Mouse (Mus musculus) spleen, postnatal 36 days (tissue): ENCODE results near the gene Gm973.

Source experiments
- DNase-seq, 2 experiments: peaks; one replicate each; pipeline ENCODE4 v3.0.0; 2022; ENCODE audit warnings: low spot score in 2 of 2, mixed read lengths in 1 of 2

The Gm973 gene

DNA sequence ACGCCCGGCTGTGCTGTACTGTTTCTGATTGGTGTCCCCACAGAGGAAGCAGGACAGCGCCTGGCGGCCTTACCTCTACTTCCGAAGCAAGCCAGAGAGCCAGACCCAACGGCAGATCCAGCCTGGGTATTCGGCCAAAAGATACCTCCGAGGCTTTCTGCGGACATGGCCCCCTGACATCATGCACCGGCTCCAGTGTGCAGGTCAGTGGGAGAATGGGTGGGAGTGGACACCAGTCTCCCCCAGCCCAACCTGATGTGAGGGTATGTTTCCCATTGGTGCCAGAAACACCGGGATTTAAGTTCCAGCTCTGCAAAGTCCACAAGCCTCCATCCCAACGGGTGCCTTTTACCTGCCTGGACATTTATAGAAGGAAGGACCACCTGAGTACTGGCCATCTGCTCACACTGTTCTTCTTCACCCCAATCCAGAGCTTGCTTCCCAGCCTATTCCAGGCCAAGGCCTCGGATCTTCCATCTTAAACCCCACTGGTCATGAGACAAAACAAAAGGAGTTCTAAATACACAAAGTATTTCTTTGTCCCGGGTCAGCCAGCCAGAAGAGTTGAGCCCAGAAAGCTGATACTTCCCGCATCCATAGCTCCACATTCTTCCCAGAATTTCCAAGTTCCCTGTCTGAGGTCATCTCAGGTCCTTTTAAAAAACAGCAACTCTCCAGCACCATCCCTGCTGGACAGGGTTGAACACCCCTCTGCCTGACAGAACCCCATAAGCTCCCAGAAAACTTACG is 25.4 kb downstream of the Gm973 start:
- no peak for DNase-seq

DNA sequence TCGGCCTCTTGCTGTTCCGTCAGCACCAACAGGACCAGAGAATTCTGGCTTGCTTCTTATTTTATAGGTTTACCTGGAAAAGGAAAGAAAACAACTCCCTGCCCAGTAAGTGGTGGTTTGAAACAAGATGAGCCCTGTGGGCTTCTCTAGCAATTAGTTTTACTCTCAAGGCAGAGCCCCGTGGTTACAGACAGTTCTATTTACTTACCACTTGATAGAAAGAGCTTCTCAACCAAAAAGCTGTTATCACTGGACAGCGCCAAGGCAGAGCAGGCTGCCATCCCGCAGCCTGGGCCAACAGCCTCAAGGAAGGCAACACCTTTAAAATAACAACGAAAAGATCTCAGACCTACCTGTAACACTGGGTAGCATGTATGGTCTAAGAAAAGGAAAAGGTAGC is 26.2 kb downstream of the Gm973 start:
- DNase-seq: no peak

DNA sequence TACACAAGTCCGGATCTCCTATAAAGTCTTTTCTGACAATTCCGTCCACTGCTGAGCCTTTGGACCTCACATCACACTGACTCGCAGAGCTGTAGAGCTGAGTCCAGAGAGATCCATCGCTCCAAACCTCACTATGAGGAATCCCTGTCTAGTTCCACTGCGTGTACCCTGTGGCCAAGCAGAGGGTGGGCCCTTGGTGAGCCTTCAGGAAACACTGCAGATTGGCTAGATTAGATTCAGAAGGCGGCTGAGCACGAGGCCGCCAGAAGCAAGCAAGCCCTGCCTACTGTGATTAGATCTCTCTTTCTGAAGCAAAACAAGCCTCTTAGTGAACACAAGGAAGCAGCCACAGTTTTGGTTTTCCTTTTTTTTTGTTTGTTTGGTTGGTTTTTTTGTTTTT is 27.8 kb downstream of the Gm973 start:
- no peak for DNase-seq

DNA sequence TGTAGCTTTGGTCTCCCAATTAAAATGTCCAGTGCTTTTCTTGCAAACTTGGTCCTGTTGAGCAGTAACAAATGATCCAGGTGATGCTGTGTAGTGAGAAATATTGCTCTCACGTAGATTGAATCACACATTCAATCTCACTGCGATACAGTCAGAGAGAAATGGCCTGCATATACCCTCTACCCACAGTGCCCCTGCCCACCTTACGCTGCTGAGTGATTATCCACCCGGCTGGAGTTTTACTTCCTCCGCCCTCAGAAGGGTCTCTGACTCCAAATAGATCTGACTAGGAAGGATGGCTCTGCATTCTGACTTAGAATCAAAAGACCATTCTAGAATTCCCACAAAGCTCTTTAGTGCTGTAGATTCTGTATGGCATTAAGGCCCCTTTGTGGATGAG is 32.4 kb downstream of the Gm973 start:
- no peak for DNase-seq

DNA sequence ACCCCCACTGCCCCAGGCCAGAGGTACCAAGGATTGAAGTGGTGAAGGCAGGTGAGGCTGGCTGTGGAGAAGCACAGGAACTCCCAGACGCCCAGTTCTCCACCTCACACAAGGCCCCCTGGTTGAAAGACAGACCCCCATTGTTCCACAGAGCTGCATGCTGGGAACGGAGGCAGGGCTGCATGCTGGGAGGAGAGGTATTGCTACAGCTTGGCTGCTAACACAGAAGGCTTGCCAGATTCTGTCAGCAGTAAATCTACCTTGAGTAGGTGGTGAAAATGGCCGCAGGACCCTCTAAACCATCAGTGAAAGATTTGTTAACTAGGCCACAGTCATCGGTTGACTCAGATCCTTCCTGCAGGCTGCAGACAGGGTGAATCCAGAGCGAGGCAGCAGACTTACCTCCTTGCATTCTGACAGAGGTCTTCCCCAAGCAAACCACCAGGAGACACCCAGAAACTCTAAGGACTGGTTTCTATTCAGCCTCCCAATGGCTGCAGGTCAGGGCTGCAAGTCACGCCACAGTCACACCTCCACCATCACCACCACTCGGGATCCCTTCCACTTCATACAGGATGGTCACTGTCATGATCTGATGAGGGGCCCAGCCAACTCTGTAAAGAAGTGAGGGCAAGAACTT is 33.1 kb downstream of the Gm973 start:
- no peak for DNase-seq

DNA sequence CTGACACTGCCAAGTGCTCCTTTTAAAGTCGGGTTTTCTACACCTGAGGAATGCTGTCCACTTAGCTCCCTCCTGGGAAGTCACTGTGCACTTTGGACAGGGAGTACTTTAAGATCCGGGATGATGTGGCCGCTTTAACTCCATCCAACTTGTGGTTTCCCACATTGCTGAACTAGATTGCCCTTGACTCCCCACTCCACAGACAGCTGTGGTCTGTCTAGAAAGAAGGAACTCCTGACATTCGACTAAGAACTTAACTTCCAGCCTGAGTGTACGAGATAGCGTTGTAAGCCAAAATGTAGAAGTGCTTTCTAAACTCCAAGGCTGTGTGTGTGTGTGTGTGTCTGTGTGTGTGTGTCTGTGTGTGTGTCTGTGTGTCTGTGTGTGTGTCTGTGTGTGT is 34.2 kb downstream of the Gm973 start:
- no peak for DNase-seq

DNA sequence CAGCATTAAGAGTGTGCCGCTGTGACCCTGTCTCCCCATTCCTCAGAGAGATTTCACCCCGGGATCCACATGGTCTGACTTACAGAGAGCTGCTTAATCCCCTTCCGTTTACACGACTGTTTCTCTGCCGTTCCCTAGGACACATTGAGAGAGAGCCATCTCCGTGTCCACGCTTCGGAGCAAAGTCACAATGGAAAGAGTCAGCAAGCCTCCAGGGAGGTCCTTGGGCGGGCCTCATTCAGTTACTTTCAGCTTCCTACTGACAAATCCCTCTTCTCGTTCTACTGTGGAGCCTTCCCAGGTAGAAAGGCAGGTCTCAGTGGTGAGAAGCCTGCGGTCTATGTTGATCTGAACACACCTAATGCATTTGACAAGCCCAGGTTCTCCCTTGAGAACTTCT is 34.9 kb downstream of the Gm973 start:
- no peak for DNase-seq

DNA sequence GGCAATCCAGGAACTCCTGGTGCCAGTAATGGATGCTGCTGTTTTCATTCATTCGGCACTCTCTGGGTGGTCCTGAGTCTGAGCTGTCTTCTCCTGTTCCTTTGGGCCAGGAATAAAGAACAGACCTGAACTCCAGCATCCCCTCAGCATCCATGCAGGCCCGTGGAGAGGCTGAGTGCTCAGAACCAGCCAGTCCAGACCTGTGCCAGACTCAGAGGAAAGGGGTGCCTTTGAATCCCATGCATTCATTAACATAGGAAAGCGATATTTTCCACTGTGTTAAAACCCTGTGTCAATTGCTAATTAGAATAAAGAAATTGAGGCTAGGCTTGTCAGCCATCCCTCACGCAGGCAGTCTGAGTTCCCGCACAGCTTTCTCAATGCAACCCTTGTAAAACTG is 37.6 kb downstream of the Gm973 start:
- DNase-seq: no peak

DNA sequence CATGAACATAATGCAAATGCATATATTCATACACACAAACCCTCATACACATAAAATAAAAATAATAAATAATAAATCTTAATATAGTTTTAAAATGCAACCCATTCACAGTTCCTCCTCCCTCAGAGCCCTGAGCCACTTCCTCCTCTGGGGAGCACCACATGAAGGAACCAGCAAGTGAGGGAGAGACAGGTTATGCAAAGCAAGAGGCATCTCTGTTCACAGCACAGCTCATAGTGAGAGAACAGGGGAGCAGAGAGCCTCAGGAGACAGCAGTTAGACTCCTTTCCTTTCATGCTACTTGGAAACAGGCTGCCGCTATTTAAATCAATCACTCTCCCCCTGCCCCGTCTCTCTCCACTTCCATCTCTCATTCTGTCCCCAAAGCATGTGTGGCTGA is 47.5 kb downstream of the Gm973 start:
- no peak for DNase-seq

DNA sequence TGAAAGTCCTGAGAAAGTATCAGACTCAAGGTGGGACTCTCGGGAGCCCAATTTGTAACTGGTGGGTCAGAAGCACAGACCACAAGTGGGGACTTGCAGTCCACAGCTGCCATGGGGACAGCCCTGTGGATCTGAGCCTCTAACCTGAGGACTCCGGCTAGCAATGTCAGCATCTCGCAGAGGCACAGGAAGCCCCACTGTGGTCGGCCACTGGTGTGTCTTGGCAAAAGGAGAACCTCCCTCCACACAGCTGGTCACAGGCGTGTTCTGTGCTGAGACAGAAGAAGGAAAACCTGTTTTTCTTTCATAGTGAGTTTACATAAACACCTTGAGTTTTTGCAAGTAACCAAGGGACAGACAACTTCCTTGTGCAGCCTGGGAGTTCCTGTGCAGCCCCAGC is 49.7 kb downstream of the Gm973 start:
- no peak for DNase-seq

DNA sequence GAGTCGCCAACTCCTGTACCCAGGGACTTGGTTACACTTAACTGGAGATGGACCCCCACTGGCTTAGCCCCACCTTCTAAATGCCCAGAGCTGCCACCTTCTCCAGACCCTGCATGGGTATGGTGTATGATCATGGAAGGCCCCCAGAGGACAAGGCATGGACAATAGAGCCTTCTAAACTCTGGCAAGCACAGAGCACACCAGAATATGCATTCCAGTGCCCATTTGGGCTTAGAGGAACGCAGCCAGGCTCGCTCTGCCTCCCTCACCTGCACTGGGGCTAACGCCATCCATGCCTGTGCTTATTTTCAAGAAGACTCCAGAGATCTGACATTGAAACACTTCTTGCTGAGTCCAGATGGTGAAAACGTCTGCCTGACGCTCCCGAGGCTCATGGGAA is 50.2 kb downstream of the Gm973 start:
- no peak for DNase-seq

DNA sequence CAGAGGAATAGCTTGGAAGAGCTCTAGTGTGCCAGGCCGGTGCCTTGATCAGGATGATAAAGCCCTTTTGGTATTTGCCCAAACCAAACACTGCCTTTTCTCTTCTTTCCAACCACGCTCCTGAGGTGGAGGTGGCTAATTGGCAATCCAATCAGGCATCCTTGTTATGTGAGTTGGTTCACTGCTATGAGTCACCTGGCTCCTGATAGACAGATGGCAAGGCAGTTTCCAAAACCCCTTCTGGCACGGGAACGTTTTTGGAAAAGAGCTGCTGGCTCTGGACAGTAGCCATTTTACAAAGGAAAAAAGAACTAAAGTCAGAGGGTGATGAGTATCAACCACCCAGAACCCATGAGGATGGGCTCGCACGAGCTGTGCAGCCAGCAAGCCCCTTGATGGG is 50.9 kb downstream of the Gm973 start:
- DNase-seq: no peak

DNA sequence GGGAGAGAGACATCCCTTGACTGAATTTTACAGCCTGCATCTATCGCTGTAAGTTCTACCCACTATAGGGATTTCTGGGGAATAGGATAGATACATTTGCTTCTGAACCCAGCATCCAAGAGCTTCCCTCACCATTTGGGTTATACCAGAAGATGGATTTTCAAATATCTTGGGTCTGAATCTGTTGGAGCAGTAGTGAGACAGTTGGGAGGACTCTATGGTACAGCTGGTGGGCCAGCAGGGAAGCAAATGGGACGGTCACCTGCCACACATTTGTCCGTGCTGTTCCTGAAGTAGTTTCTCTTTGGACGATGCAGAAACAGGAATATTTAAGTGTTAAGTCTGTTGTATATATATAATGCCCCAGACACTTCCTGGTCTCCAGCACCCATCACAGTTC is 51.5 kb downstream of the Gm973 start:
- no peak for DNase-seq

DNA sequence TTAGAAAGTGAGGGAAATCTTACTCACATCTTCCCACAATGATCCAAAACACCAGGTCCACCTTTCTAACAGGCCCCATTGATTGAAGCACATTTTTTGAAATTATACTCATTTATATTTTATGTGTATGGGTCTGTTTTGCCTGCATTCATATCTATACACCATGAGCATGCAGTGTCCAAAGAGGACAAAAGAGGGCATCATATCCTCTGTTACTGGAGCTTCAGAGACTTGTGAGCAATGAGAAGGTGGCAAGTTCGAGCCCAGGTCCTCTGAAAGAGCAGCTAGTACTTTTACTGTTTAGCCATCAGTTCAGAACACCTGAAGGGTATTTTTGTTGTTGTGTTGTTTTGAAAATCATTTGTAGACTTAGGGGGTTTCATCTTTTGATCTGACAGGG is 52.2 kb downstream of the Gm973 start:
- no peak for DNase-seq

DNA sequence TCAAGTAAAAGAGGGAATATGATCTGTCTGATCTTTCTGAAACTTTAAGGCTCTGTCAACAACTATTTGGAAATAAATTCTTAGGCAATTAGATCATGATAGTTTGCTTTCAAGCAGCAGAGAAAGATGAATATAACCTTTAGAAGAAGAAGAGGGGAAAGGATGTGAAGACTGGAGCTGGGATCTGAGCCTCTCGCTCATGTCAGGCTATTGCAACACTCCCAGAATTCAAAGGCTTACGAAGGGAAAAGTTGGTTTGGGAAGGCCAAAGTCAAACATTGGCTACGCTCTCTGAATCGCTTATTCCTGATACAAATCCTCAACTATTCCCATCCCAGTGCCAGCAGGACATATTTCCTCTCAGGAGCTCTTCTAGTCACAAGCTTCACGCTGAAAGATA is 53.2 kb downstream of the Gm973 start:
- DNase-seq: no peak

DNA sequence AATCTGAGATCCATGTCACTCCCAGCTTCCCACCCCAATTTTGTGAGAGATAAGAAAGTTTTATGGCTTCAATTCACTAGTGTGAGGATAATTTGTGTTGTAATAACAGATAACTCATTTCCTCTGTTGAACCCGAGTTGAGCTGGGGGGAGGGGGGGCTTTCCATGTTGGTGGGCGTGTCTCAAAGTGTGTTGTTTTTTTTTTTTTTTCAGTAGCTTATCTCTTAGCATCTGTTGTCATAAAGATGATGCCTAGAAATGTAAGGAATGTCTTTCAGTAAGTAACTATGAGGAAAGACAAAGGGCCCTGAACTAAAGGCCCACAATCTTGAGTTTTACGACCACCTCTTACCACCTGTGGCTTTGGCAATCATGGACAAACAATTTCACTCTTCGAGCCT is 54.7 kb downstream of the Gm973 start:
- no peak for DNase-seq

DNA sequence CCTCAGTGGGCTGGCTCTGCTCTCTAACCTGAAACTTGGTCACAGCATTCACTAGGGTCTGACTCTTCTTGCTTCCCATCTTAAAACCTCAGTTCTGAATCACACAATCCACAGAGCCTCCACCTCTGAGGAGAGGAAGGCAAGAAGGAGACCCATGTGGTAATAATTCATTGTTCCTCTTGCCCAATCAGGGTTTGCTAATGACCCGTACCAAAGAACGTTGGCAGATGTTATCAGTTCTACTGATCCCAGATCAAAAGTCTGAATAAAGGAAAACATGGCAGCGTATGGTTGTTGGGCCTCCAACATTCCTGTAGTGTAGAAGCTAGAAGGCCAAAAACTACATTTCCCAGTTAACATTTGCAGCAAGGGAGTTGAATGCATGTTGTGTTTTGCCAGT is 55.4 kb downstream of the Gm973 start:
- no peak for DNase-seq

DNA sequence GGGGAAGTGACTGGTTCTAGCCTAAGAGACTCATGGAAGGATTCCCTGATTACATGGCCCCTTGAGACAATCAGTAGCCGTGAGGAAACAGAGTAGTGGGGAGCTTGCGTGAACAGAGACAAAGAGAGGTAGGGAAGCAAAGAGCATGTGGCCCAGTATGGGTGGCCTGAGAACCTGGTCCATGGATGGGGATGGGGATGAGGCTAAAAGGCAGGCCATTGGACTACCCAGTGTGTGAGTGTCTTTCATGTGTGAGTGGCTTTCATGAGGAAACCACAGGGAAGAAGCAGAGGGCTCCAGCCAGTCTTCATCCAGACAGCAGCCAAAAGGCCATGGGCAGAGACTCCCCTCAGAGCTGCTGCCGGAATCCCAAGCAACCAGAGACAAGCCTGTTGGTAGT is 57.8 kb downstream of the Gm973 start:
- DNase-seq: no peak

DNA sequence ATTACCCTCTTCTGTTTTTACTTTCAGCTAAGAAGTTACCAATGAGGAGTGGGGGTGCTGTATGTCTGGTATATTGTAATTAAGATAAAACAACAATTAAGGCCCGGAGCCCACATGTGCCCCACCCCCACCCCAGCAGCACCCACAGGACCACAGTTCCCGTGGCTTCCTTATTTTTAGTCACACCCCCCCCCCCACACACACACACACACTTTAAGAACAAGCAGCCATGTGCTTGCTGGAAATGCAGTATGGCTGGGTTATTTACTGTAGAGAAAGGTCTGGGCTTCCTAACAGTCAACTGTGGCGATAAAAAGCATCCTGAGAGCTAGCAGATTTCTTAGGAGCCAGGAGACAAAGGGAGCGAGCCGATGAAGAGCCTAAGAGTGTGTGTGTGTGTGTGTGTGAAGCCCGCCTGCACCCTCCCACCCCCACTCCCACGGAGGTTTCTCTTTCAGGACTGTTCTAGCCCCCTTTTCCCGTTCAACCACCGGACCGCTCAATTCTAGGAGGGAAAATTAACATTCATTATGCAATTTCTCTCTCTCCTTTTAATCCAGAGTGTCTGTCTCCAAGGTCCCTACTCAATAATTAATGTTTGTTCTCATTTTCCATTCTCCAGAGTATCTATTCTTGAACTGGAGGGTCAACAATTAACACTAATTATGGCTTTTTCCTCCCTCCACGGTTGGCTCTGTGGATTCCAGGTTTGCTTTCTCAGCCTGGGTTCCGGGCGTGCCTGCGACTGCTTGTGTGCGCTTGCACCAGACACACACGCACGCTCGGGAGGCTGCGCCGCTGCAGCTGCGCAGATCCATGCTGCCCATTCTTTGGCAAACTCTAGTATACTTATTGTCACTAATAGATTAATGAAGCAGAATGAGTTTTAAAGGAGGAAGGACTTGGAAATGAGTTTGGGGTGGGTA is 58.5 kb downstream of the Gm973 start:
- DNase-seq: no peak

DNA sequence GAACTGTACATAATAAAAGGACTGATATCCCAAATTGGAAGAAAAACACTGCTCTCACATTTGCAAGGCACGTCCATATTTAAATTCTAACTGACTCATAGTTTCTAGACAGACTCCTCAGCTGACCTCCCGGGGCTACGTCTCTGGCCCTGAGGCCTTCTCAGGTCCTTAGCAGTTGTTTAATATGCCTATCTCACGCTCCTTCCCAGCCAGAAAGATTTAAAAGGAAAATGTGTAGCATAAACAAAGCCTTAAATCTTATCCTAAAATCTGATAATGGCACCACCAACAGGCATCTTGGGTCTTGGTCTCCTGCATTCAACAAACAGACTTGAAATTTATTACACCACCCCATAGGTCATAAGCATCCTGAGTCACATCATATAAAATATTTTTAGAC is 62.7 kb downstream of the Gm973 start:
- DNase-seq: no peak

DNA sequence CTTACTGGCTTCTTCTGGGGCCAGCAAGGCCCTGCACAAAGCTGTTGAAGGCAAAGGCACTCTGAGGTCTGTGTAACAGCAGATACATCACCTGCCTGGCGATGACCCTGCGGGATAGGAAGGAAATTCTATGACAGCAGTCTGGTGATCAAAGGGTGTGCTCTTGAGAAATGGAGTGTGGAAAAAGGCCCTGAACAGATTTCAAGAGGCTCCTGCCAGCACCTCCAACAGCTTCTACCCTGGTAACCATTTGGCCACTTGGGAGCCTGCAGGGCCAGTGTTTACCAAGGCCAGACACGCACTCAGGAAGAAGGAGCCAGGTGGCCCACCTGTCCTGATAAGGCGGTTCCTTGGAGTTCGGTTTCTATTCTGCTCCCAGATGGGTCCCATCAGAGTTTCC is 63.3 kb downstream of the Gm973 start:
- DNase-seq: no peak

DNA sequence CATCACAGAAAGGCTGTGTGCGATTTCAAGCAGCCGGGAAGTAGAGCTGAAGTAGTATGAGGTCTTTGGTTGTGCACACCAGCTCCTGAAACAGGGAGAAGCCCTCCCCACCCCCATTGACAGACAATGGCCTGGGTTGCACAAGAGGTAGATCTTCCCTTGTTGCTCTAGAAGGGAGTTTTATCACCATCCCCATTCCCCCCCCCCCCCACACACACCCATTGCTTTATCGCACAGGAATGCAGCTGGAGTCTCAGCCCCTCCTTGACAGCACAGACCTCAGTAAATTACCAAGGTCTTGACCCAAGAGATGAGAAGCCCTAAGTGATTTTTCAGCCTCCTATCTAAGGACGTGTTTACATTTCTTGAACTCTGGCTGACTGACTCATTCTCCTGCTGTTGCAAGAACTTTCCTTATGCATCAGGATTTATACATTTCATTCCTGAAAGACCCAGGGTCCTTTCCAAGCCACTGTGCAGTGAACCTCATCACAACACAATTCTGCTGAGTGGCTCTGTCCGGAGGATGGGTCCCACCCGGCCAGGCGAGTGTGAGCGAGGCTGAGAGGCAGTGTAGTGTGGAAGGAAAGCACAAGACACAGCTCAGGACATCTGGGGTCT is 64.2 kb downstream of the Gm973 start:
- DNase-seq: no peak
